Mouse (Mus musculus): ENCODE results near the gene Mxi1. TPM values are rescaled to one million over a fixed set of nuclear protein-coding genes. Genes with fewer than 3 reads are reported as not detected.
"Not testable (repeated sequence)": the region's sequence is repeated elsewhere in the genome, so short reads cannot be mapped to it uniquely, and the experiment has no call there.

The Mxi1 gene
- total RNA-seq, 2 experiments from 2014 or later, result 71.1 to 156 TPM

DNA sequence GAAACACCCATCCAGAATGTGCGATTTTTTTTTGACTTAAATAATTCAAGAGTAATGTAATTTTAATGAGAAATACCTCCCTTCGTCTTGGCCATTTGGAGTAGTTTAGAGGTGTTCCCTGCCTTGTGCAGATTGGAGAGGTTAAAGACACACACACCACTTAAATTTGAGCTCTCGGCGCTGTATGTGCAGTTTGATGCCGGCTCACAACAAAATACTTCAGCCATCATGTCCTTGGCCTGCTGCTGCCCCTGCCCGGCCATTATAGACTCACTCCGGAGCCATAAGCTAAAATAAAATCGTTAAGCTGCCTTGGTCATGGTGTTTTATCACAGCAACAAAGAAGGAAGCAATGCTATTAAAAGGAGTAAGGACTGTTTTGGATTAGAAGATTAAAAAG, 81.1 kb downstream of the Mxi1 start:
- ATAC-seq (replicated peaks; ENCODE audit: low FRiP score, poor library complexity, severe bottlenecking), result no peak

GRCm38 (mm10) chr19:53391787-53392186, 81.5 kb downstream of the Mxi1 start:
- ATAC-seq (replicated peaks; ENCODE audit: low FRiP score, poor library complexity, severe bottlenecking), result no peak

- ATAC-seq (replicated peaks; ENCODE audit: low FRiP score, poor library complexity, severe bottlenecking), result no peak
These were observed 82.5 kb downstream of the Mxi1 start for GRCm38 (mm10) chr19:53392781-53393343.

DNA sequence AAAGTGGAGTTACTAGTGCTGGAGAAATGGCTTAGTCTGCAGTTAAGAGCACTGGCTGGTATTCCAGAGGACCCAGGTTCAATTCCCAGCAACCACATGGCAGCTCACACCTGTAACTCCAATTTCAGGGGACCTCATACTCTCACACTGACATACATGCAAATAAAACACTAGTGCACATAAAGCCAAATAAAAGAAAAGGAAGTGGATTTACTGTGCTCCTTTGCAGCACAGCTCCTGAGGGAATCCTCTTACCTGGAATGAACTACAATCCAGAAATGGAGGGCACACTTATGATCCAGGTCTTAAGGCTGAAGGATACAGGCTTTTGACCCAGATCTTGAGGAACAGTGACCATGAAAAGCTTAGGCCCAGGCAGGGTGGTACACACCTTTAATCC, 83.3 kb downstream of the Mxi1 start:
- ATAC-seq (replicated peaks; ENCODE audit: low FRiP score, poor library complexity, severe bottlenecking), result no peak

DNA sequence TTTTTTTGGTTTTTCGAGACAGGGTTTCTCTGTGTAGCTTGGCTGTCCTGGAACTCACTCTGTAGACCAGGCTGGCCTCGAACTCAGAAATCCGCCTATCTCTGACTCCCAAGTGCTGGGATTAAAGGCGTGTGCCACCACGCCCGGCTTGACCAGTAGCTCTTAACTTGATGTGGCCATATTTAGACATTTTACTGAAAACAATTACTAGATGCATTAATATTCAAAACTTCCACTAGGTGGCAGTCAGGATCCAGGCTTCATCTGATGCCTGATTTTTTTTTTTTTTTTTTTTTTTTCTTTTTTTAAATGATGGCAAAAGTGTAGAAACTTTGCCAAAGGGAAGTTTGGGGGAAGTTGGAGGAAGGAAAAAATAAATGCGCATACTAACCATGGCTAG, 84.2 kb downstream of the Mxi1 start:
- ATAC-seq (replicated peaks; ENCODE audit: low FRiP score, poor library complexity, severe bottlenecking), result no peak

GRCm38 (mm10) chr19:53394956-53395355, 84.6 kb downstream of the Mxi1 start:
- ATAC-seq (replicated peaks; ENCODE audit: low FRiP score, poor library complexity, severe bottlenecking), result not testable (repeated sequence)

DNA sequence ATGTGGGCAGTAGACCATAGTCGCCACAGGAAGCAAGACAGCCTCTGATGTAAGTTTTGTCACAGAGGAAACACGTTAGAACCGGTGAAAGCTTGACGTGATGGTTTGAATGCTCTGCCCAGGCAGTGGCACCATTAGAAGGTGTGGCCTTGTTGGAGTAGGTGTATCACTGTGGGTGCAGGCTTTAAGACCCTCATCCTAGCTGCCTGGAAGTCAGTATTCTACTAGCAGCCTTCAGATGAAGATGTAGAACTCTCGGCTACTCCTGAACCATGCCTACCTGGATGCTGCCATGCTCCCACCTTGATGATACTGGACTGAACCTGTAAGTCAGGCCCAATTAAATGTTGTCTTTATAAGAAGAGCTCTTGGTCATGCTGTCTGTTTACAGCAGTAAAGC, 85.5 kb downstream of the Mxi1 start:
- not testable (repeated sequence) for ATAC-seq (replicated peaks; ENCODE audit: low FRiP score, poor library complexity, severe bottlenecking)

- no peak for ATAC-seq (replicated peaks; ENCODE audit: low FRiP score, poor library complexity, severe bottlenecking)
These were observed 87.3 kb downstream of the Mxi1 start for GRCm38 (mm10) chr19:53397451-53398233.

DNA sequence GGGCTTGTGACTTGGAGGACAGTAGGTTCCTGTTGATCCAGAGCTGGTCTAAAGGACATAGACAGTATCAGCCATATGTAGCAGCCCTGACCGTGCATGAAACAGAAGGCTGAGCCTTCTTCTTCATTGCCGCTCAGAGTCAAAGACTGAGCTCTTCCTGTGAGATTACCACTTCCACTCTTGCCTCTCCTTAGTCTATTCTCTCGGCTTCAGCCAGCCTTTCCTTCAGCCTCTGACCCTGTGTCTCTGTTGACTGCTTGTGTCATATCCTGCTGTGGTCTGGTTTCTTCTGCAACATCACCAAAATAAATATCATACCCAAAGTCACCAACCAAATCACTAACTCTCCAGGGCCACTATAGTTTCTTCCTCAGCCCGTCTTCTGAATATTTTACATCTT, 88.9 kb downstream of the Mxi1 start:
- no peak for ATAC-seq (replicated peaks; ENCODE audit: low FRiP score, poor library complexity, severe bottlenecking)

- no peak for ATAC-seq (replicated peaks; ENCODE audit: low FRiP score, poor library complexity, severe bottlenecking)
These were observed 90.2 kb downstream of the Mxi1 start for GRCm38 (mm10) chr19:53400332-53401110.

GRCm38 (mm10) chr19:53402741-53403432, 92.6 kb downstream of the Mxi1 start:
- ATAC-seq (replicated peaks; ENCODE audit: low FRiP score, poor library complexity, severe bottlenecking), result no peak

- ATAC-seq (replicated peaks; ENCODE audit: low FRiP score, poor library complexity, severe bottlenecking), result no peak
These were observed 94.0 kb downstream of the Mxi1 start for GRCm38 (mm10) chr19:53404219-53404836.

GRCm38 (mm10) chr19:53404837-53405356, 94.6 kb downstream of the Mxi1 start:
- ATAC-seq (replicated peaks; ENCODE audit: low FRiP score, poor library complexity, severe bottlenecking), result no peak

- ATAC-seq (replicated peaks; ENCODE audit: low FRiP score, poor library complexity, severe bottlenecking), result no peak
These were observed 95.5 kb downstream of the Mxi1 start for GRCm38 (mm10) chr19:53405810-53406209.

DNA sequence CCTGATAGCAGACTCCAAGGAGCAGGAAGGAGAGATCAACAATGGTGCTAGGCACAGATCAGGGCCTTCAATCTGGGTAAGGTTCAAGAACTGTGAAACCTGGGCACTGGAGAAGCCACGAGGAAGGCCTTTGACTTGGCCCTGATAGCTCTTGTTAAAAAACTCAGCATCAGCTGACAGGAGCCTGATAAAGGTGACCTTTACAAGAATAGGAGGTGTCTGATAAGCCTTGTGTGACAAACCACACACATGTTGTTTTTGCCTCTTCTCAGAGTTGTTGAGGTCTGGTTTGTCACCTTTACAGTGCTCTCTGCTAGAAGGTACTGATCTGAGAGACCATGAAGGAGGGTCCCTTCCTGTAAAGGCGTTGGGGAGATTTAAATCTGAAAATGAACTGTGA, 97.0 kb downstream of the Mxi1 start:
- ATAC-seq (replicated peaks; ENCODE audit: low FRiP score, poor library complexity, severe bottlenecking), result no peak

DNA sequence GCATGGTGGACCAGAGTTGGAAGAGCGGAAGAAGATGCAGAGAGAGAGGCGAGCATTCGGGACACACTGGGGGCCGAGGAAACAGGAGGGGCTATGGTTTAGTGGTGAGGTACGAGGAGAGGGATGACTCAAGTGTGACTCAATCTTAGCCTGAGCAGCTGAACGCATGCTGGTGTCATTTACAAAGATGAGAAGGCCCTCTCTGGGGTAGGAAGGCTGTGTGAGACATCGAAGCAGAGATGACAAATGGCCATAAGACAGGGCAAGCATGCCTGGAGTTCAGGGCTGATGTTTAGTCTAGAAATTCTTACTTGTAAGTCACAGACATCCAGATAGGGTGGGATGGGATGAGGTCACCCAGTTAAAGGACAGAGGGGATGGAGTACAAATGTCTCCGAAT, 98.1 kb downstream of the Mxi1 start:
- ATAC-seq (replicated peaks; ENCODE audit: low FRiP score, poor library complexity, severe bottlenecking), result 0 out of 2 replicates have a peak, but pooled peaks have one; percentile 43

DNA sequence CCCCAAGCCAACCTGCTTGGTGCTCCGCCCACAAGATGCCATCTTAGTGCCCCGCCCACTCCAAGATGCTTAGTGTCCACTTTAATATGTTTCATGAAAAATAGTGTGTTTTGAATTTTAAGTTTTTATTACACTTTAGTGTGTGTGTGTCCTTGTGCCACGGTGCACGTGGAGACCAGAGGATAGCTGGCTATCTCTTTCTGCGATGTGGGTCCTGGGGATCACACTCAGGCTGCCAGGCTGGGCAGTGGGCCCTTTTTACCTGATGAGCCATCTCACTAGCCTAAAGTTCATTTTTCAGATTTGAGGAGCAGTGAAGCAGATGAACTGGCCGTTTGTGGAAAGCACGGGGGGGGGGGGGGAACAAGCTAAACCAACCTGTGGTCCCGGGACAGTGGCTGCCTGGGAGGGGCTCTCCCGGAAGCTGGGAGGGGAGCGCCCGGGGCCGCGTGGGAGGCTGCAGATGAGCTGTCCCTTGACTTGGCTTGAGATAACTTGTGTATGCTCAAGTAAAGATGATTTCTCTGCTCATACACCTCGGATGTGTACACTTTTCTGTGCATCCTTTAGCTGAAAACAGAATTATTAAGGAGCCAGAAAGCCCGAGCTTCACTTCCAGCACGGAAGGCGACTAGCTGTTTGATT, 99.5 kb downstream of the Mxi1 start:
- no peak for ATAC-seq (replicated peaks; ENCODE audit: low FRiP score, poor library complexity, severe bottlenecking)

- ATAC-seq (replicated peaks; ENCODE audit: low FRiP score, poor library complexity, severe bottlenecking), result no peak
These were observed 102.0 kb downstream of the Mxi1 start for GRCm38 (mm10) chr19:53412149-53412848.
